Mouse (Mus musculus) bone marrow, adult 2 months (tissue): ENCODE data around the gene Defb35.
"Not testable (repeated sequence)": the region's sequence is repeated elsewhere in the genome, so short reads cannot be mapped to it uniquely, and the experiment has no call there.

Source experiments
- CTCF ChIP-seq: fragments of 200-500 bp; IDR thresholded peaks from 2 replicates; pipeline ENCODE4 v1.5.1; 2011; ENCODE audit warnings: low read length, control low read depth; ENCODE audit not compliant: control insufficient read depth, insufficient read depth
- POLR2A ChIP-seq: fragments of 200-500 bp; IDR thresholded peaks from 2 replicates; pipeline ENCODE4 v1.6.1; 2011; ENCODE audit warnings: low read depth, mild to moderate bottlenecking, control low read depth, low read length, borderline replicate concordance; ENCODE audit not compliant: control insufficient read depth

- not testable (repeated sequence) for TF ChIP-seq POLR2A, CTCF
These were observed at the start of gene Defb35 for GRCm38 (mm10) chr8:21938052-21938451.
